Mouse (Mus musculus) lung, adult 2 months (tissue): ENCODE measurements around the gene Arglu1.

ENCODE experiments used
- CTCF ChIP-seq: fragments of 200-500 bp; IDR thresholded peaks from 2 replicates; pipeline ENCODE4 v1.5.1; 2011; ENCODE audit warnings: mild to moderate bottlenecking, low read length, control low read depth; ENCODE audit not compliant: insufficient read depth
- POLR2A ChIP-seq: fragments of 200-500 bp; IDR thresholded peaks from 2 replicates; pipeline ENCODE4 v1.6.1; 2011; ENCODE audit warnings: low read depth, mild to moderate bottlenecking, control low read depth, low read length, borderline replicate concordance; ENCODE audit errors: extremely low read depth

DNA sequence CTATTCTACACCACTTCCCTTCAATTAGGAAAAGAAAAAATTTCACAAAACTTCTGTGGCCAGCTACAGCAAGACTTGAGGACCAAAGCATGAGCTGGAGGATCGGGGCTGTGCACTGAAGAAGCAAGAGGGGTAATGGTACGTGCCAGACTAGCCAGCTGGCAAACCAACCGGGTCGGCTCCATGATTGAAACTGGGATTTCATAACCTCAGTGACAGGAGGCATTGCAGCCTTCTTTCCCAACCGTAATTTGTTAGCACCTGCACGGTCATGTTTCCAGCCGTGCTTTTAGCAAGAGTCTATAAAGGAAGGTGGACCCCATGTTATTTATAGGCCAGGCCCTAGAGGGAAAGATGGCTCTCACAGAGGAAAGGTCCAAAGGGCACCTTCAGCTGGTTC, 41.6 kb downstream of the Arglu1 start:
- TF ChIP-seq POLR2A = no peak
- TF ChIP-seq CTCF = no peak
